Mouse (Mus musculus): ENCODE results near the gene Olfr1097. TPM values are rescaled to one million over a fixed set of nuclear protein-coding genes. Genes with fewer than 3 reads are reported as not detected.

Gene Olfr1097
- total and polyA plus RNA-seq, 3 experiments: not detected

- DNase-seq (ENCODE audit: extremely low read depth): no peak
- no peaks in the 10 kb centered on the region for H3K36me3 ChIP-seq (replicated peaks in 1 of 2; ENCODE audit: control insufficient read depth in 1 of 2, insufficient read depth in 1 of 2, low read length in 1 of 2)
- H3K79me2 ChIP-seq (replicated peaks; ENCODE audit: control insufficient read depth, extremely low read depth, insufficient read depth, poor library complexity, severe bottlenecking): no peaks in the 10 kb centered on the region
- H3K4me2 ChIP-seq (ENCODE audit: insufficient read depth, low read depth, poor library complexity, severe bottlenecking): no peak overlapping the region
- dilution Hi-C loops (cut with MboI; ENCODE audit: extremely low pct_ligation_motif_present, extremely low pct_unique_long_range_greater_than_20kb, low sequenced_read_pairs) (no loop called here), in situ Hi-C loops (cut with MboI; ENCODE audit: low pct_ligation_motif_present, low pct_unique_long_range_greater_than_20kb, low sequenced_read_pairs) (no loop called here)
- H3K4me3 ChIP-seq (replicated peaks in 1 of 3; ENCODE audit: low read depth in 2 of 3, low read length in 2 of 3, poor library complexity in 1 of 3): no peak overlapping the region
- H3K9ac ChIP-seq (ENCODE audit: insufficient read depth, low read depth): no peak overlapping the region
- no peak overlapping the region for H3K27ac ChIP-seq (ENCODE audit: insufficient read depth, low read depth)
- TF ChIP-seq POLR2A (IDR thresholded peaks at IDR 0.05; ENCODE audit: low read depth, low read length) (no peak), E2F4 (IDR thresholded peaks at IDR 0.05; ENCODE audit: insufficient replicate concordance, low read depth, low read length) (no peak), PAX5 (IDR thresholded peaks at IDR 0.05; ENCODE audit: low read length) (no peak), ZC3H11A (IDR thresholded peaks at IDR 0.05; ENCODE audit: low read depth, low read length) (no peak), NRF1 (IDR thresholded peaks at IDR 0.05; ENCODE audit: low read depth, low read length) (no peak), IRF4 (IDR thresholded peaks at IDR 0.05; ENCODE audit: low read depth, low read length) (no peak), KAT2A (IDR thresholded peaks at IDR 0.05; ENCODE audit: insufficient replicate concordance, low read length) (no peak), NELFE (IDR thresholded peaks at IDR 0.05; ENCODE audit: low read depth, low read length) (no peak), POLR2AphosphoS2 (IDR thresholded peaks at IDR 0.05; ENCODE audit: low read depth, low read length) (no peak), SIN3A (IDR thresholded peaks at IDR 0.05; ENCODE audit: low read length) (no peak), ZNF384 (IDR thresholded peaks at IDR 0.05; ENCODE audit: low read depth, low read length) (no peak), ZKSCAN1 (IDR thresholded peaks at IDR 0.05; ENCODE audit: borderline replicate concordance, low read depth, low read length) (no peak), MAZ (IDR thresholded peaks at IDR 0.05; ENCODE audit: low read depth, low read length) (no peak), MAFK (IDR thresholded peaks at IDR 0.05; ENCODE audit: insufficient replicate concordance, low read length) (no peak), JUND (conservative IDR thresholded peaks at IDR 0.05; ENCODE audit: low read depth, low read length) (no peak), GABPA (IDR thresholded peaks at IDR 0.05; ENCODE audit: insufficient replicate concordance, low read depth, low read length) (no peak), TBP (conservative IDR thresholded peaks at IDR 0.05; ENCODE audit: low read depth, low read length) (no peak), RCOR1 (conservative IDR thresholded peaks at IDR 0.05; ENCODE audit: low read depth, low read length) (no peak), BHLHE40 (IDR thresholded peaks at IDR 0.05; ENCODE audit: low read depth, low read length) (no peak)
- H3K27me3 ChIP-seq (replicated peaks): no peaks in the 10 kb centered on the region
- peaks cover 15% of the 10 kb centered on the region for H3K9me3 ChIP-seq (replicated peaks; ENCODE audit: low read length)
- no peaks in the 10 kb centered on the region for H3K4me1 ChIP-seq (ENCODE audit: control insufficient read depth in 1 of 2, insufficient read depth in 2 of 2)
These were observed 13.6 kb upstream of the Olfr1097 start for GRCm38 (mm10) chr2:86905647-86906046.

- dilution Hi-C loops (cut with MboI; ENCODE audit: extremely low pct_ligation_motif_present, extremely low pct_unique_long_range_greater_than_20kb, low sequenced_read_pairs) (no loop called here), in situ Hi-C loops (cut with MboI; ENCODE audit: low pct_ligation_motif_present, low pct_unique_long_range_greater_than_20kb, low sequenced_read_pairs) (no loop called here)
- TF ChIP-seq NRF1 (IDR thresholded peaks at IDR 0.05; ENCODE audit: low read depth, low read length) (no peak), ZMIZ1 (IDR thresholded peaks at IDR 0.05; ENCODE audit: low read depth, low read length) (no peak), MXI1 (IDR thresholded peaks at IDR 0.05; ENCODE audit: low read depth, low read length) (no peak), RAD21 (IDR thresholded peaks at IDR 0.05; ENCODE audit: low read depth, low read length) (no peak), MAZ (IDR thresholded peaks at IDR 0.05; ENCODE audit: low read depth, low read length) (no peak), ZC3H11A (IDR thresholded peaks at IDR 0.05; ENCODE audit: low read depth, low read length) (no peak), ZKSCAN1 (IDR thresholded peaks at IDR 0.05; ENCODE audit: borderline replicate concordance, low read depth, low read length) (no peak), SIN3A (IDR thresholded peaks at IDR 0.05; ENCODE audit: low read length) (no peak), EP300 (IDR thresholded peaks at IDR 0.05; ENCODE audit: low read length) (no peak), IRF4 (IDR thresholded peaks at IDR 0.05; ENCODE audit: low read depth, low read length) (no peak), MYC (IDR thresholded peaks at IDR 0.05; ENCODE audit: low read depth, low read length) (no peak), MEF2A (IDR thresholded peaks at IDR 0.05; ENCODE audit: borderline replicate concordance, low read depth, low read length) (no peak), E2F4 (IDR thresholded peaks at IDR 0.05; ENCODE audit: insufficient replicate concordance, low read depth, low read length) (no peak), USF2 (conservative IDR thresholded peaks at IDR 0.05; ENCODE audit: low read depth, low read length) (no peak), KAT2A (IDR thresholded peaks at IDR 0.05; ENCODE audit: insufficient replicate concordance, low read length) (no peak), MAFK (IDR thresholded peaks at IDR 0.05; ENCODE audit: insufficient replicate concordance, low read length) (no peak), NELFE (IDR thresholded peaks at IDR 0.05; ENCODE audit: low read depth, low read length) (no peak), BHLHE40 (IDR thresholded peaks at IDR 0.05; ENCODE audit: low read depth, low read length) (no peak), CTCF (conservative IDR thresholded peaks at IDR 0.05 in 1 of 2, IDR thresholded peaks at IDR 0.05 in 1 of 2; ENCODE audit: low read depth in 2 of 2, low read length in 2 of 2) (no peak)
- H3K27ac ChIP-seq (ENCODE audit: insufficient read depth, low read depth): no peak within 1 kb of the TSS
- peaks cover 10% of the 10 kb centered on the region for H3K9me3 ChIP-seq (replicated peaks; ENCODE audit: low read length)
- H3K9ac ChIP-seq (ENCODE audit: insufficient read depth, low read depth): no peak within 1 kb of the TSS
- no peaks in the 10 kb centered on the region for H3K36me3 ChIP-seq (replicated peaks in 1 of 2; ENCODE audit: control insufficient read depth in 1 of 2, insufficient read depth in 1 of 2, low read length in 1 of 2)
- H3K79me2 ChIP-seq (replicated peaks; ENCODE audit: control insufficient read depth, extremely low read depth, insufficient read depth, poor library complexity, severe bottlenecking): no peaks in the 10 kb centered on the region
- H3K4me2 ChIP-seq (ENCODE audit: insufficient read depth, low read depth, poor library complexity, severe bottlenecking): no peak within 1 kb of the TSS
- no peaks in the 10 kb centered on the region for H3K27me3 ChIP-seq (replicated peaks)
- H3K4me1 ChIP-seq (ENCODE audit: control insufficient read depth in 1 of 2, insufficient read depth in 2 of 2): no peaks in the 10 kb centered on the region
- H3K4me3 ChIP-seq (replicated peaks in 1 of 3; ENCODE audit: low read depth in 2 of 3, low read length in 2 of 3, poor library complexity in 1 of 3): no peak within 1 kb of the TSS
- no peak for DNase-seq (ENCODE audit: extremely low read depth)
These were observed 17.3 kb downstream of the Olfr1097 start, which contains the start of gene Gm13723 for GRCm38 (mm10) chr2:86874702-86875101. Gm13723 (minus strand) TSS chr2:86874802.

All from CH12.LX (cell line).